Mouse (Mus musculus): Measurements from ENCODE around the gene Ptger4. TPM values are rescaled to one million over a fixed set of nuclear protein-coding genes. Genes with fewer than 3 reads are reported as not detected.

Ptger4 gene
- total RNA-seq, 4 experiments from 2014 or later: 1.4 to 2.2 (median 1.6) TPM

- no peak for DNase-seq
These were observed 85.2 kb downstream of the Ptger4 start for GRCm38 (mm10) chr15:5158827-5159226.

DNA sequence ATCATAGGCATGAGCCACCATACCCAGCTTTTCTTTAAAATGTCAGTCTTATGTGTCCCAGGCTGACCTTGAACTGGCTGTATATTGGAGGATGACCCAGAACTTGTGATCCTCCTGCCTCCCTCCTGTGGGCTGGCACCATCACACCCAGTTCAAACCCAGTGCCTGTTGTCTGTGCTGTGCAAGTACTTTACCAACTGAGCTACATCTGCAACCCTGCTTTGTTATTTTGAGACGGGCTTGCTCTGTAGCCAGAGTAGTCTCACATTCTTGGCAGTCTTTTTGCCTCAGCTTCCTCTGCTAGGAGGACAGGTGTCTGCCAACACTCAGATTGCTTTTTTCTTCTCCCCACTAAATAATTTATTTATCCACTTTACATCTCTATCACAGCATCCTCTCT, 86.6 kb downstream of the Ptger4 start:
- no peak for DNase-seq

Other genes starting within 250 kb of the Ptger4 start
- gene C7, start 180.4 kb downstream of the Ptger4 start, total RNA-seq (2022): 10 to 100 TPM; 12.9 to 50.2 (median 30.7) TPM
- 10 to 100 TPM in 3 of 4 experiments, 1 to 10 TPM in 1; 9.5 to 12.0 (median 10.8) TPM for gene Card6, start 135.6 kb downstream of the Ptger4 start, total RNA-seq (2022)
- 100 to 1,000 TPM; 411 to 520 (median 488) TPM for gene Rpl37, start 127.5 kb downstream of the Ptger4 start, total RNA-seq (2022)
- 10 to 100 TPM; 33.2 to 42.6 (median 37.3) TPM for gene Prkaa1, start 100.3 kb downstream of the Ptger4 start, total RNA-seq (2022)
- 10 to 100 TPM; 61.4 to 94.8 (median 70.7) TPM for gene Ttc33, start 58.7 kb downstream of the Ptger4 start, total RNA-seq (2022)